Mouse (Mus musculus) limb, embryonic 11.5 days (tissue): ENCODE measurements around the gene Efcab11. TPM values are rescaled to one million over a fixed set of nuclear protein-coding genes. Genes with fewer than 3 reads are reported as not detected.
A peak's percentile ranks its signal among the peaks of the same experiment; 100 is the strongest.

Experiments used
- ATAC-seq: fragments of 200-750 bp; cut with Nextera tagmentation; 2 replicates; pipeline ENCODE4 v1.8.0; 2017; ENCODE audit warnings: low read depth; ENCODE audit not compliant: insufficient number of reproducible peaks, low FRiP score, low TSS enrichment
- DNase-seq: peaks from one replicate; pipeline ENCODE4 v3.0.0-alpha.2; 2015; ENCODE audit warnings: low spot score
- H3K27ac ChIP-seq: fragments of 300-500 bp; sonication (generic); replicated peaks from 2 replicates; pipeline ENCODE4 v1.5.1; 2014; ENCODE audit warnings: low read depth, mild to moderate bottlenecking, low read length
- H3K27me3 ChIP-seq: fragments of 300-500 bp; sonication (generic); 2 replicates; pipeline ENCODE4 v1.6.1; 2014; ENCODE audit warnings: mild to moderate bottlenecking, low read length, mixed read lengths; ENCODE audit not compliant: control insufficient read depth, insufficient read depth
- H3K36me3 ChIP-seq: fragments of 300-500 bp; sonication (generic); 2 replicates; pipeline ENCODE4 v1.6.1; 2014; ENCODE audit warnings: mild to moderate bottlenecking, low read length, moderate library complexity, mixed read lengths; ENCODE audit not compliant: control insufficient read depth, insufficient read depth
- H3K4me1 ChIP-seq: fragments of 300-500 bp; sonication (generic); 2 replicates; pipeline ENCODE4 v1.6.1; 2014; ENCODE audit warnings: low read length, mixed read lengths; ENCODE audit not compliant: control insufficient read depth, insufficient read depth
- H3K4me2 ChIP-seq: fragments of 300-500 bp; sonication (generic); 2 replicates; pipeline ENCODE4 v1.6.1; 2014; ENCODE audit warnings: low read depth, mild to moderate bottlenecking, moderate library complexity; ENCODE audit not compliant: severe bottlenecking
- H3K4me3 ChIP-seq: fragments of 300-500 bp; sonication (generic); 2 replicates; pipeline ENCODE4 v1.5.1; 2014; ENCODE audit warnings: low read depth, low read length
- H3K9ac ChIP-seq: fragments of 300-500 bp; sonication (generic); 2 replicates; pipeline ENCODE4 v1.6.1; 2014; ENCODE audit warnings: mild to moderate bottlenecking, low read length
- H3K9me3 ChIP-seq: fragments of 300-500 bp; sonication (generic); 2 replicates; pipeline ENCODE4 v1.6.1; 2016; ENCODE audit warnings: low read length; ENCODE audit not compliant: control insufficient read depth
- WGBS: fragments of 180-500 bp; shearing (Covaris S2); extraction: QIAGEN DNeasy Blood & Tissue Kit; methylation state at CpG from one replicate; pipeline ENCODE4 v1.1.7; 2014; 5-methylcytosine and 5-hydroxymethylcytosine counted together
- polyA plus RNA-seq: library from polyadenylated mRNA; unstranded; fragments of >200 nt; fragmentation: Nextera tagmentation; extraction: Ambion mirVana; gene quantifications from 2 replicates; pipeline ENCODE4 v1.2.1, GENCODE M21; 2014

The Efcab11 gene
- polyA plus RNA-seq, 1 experiment from 2014 or later = 21.3 TPM

GRCm38 (mm10) chr12:99765979-99766378 is 118.3 kb downstream of the Efcab11 start:
- Histone ChIP-seq H3K36me3 (no peaks in the 10 kb centered on the region), H3K4me2 (no peak overlapping the region), H3K27ac (no peak overlapping the region), H3K27me3 (no peaks in the 10 kb centered on the region), H3K4me1 (no peaks in the 10 kb centered on the region), H3K9ac (no peak overlapping the region), H3K9me3 (no peaks in the 10 kb centered on the region), H3K4me3 (no peak overlapping the region)
- 79% methylated on average over 6 of the region's 6 CpGs for WGBS
- ATAC-seq (no peak), DNase-seq (no peak)

DNA sequence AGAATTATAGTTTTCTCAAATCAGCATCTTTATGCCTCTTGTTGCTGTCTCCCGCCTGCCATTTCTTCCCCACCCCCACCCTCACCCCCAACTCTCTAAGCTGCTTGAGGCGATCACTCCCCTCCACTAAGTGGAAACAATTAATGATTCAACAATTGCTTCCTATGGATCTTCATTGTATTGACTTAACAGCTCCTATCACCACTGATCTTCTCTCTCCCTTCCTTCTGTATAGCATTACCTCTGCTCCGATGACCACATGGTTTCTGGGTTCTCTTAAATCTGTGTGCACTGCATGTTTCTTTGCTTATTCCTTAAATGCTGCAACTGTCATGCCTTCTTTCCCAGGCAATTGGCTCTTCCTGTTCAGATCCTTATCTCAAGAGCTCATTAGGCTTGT is 120.2 kb downstream of the Efcab11 start:
- 90% methylated on average over 3 of the region's 3 CpGs for WGBS
- Histone ChIP-seq H3K4me3 (no peak overlapping the region), H3K27ac (no peak overlapping the region)

GRCm38 (mm10) chr12:99757754-99758526 is 126.3 kb downstream of the Efcab11 start:
- Histone ChIP-seq H3K9ac (no peak overlapping the region), H3K4me3 (no peak overlapping the region), H3K9me3 (no peaks in the 10 kb centered on the region), H3K27ac (no peak overlapping the region), H3K36me3 (no peaks in the 10 kb centered on the region), H3K4me1 (peaks cover 8% of the 10 kb centered on the region; the same call in 1 of the 2 replicates), H3K4me2 (no peak overlapping the region), H3K27me3 (no peaks in the 10 kb centered on the region)
- WGBS = 69% methylated on average over 15 of the region's 15 CpGs
- 0 out of 2 replicates have a peak, but pooled peaks have one; percentile 26 for ATAC-seq
- peak; percentile 44 for DNase-seq

More for the DNA sequence above, 120.2 kb downstream of the Efcab11 start:
- H3K4me2 ChIP-seq = no peak overlapping the region
- no peaks in the 10 kb centered on the region for H3K27me3 ChIP-seq
- no peaks in the 10 kb centered on the region for H3K9me3 ChIP-seq
- no peak overlapping the region for H3K9ac ChIP-seq
- ATAC-seq = no peak
- DNase-seq = no peak
- no peaks in the 10 kb centered on the region for H3K36me3 ChIP-seq
- H3K4me1 ChIP-seq = no peaks in the 10 kb centered on the region

GRCm38 (mm10) chr12:99756914-99757687 is 127.1 kb downstream of the Efcab11 start:
- 64% methylated on average over 18 of the region's 18 CpGs for WGBS
- no peak overlapping the region for H3K4me3 ChIP-seq
- DNase-seq = no peak
- peaks cover 8% of the 10 kb centered on the region; the same call in 1 of the 2 replicates for H3K4me1 ChIP-seq
- H3K27me3 ChIP-seq = no peaks in the 10 kb centered on the region
- H3K9ac ChIP-seq = no peak overlapping the region
- no peak for ATAC-seq
- no peak overlapping the region for H3K27ac ChIP-seq
- no peak overlapping the region for H3K4me2 ChIP-seq
- no peaks in the 10 kb centered on the region for H3K36me3 ChIP-seq
- H3K9me3 ChIP-seq = no peaks in the 10 kb centered on the region

DNA sequence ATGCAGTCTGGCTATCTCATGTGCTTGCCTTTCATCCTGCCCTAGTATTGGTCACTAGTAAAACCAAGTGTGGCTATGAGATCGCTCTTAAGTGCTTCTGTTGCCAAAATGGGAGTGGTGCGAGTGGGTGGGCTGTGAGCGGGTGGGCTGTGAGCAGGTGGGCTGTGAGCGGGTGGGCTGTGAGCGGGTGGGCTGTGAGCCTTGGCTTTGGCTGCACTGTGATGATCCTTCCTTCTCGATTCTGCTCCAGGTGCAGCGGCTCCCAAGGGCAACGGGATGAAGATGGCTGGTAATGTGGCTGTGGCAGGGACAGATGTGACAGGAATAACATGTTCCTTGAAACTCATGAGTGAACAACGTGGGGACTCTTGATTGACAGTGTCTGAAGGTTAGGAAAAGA is 128.0 kb downstream of the Efcab11 start:
- no peak for ATAC-seq
- no peak overlapping the region for H3K27ac ChIP-seq
- H3K9me3 ChIP-seq = no peaks in the 10 kb centered on the region
- no peak overlapping the region for H3K4me2 ChIP-seq
- no peaks in the 10 kb centered on the region for H3K36me3 ChIP-seq
- no peak overlapping the region for H3K9ac ChIP-seq
- H3K27me3 ChIP-seq = no peaks in the 10 kb centered on the region
- 94% methylated on average over 9 of the region's 9 CpGs for WGBS
- DNase-seq = no peak
- H3K4me1 ChIP-seq = peaks cover 8% of the 10 kb centered on the region; the same call in 1 of the 2 replicates
- H3K4me3 ChIP-seq = no peak overlapping the region

DNA sequence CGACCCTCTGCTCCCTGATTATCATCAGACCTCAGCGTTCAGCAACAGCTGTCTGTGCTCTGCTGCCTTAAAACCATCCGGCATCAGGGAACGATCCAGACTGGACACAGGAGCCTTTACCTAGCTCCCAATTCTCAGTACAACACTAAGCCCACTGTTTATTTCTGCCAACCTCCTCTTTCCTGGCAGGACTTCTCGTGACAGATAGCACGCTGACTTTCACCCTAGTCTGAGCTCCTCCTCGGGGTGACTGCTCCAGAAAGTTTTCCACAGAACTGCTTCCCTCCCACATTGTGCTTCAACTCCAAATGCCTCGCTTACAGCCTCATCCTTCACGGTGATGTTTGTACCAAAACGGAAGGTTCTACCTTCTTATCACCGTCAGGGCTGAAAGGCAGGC is 131.3 kb downstream of the Efcab11 start:
- H3K9me3 ChIP-seq = no peaks in the 10 kb centered on the region
- no peak overlapping the region for H3K27ac ChIP-seq
- peaks cover 5% of the 10 kb centered on the region; the same call in 1 of the 2 replicates for H3K4me1 ChIP-seq
- ATAC-seq (no peak), DNase-seq (no peak)
- no peaks in the 10 kb centered on the region for H3K36me3 ChIP-seq
- 82% methylated on average over 11 of the region's 11 CpGs for WGBS
- H3K4me3 ChIP-seq = no peak overlapping the region
- no peaks in the 10 kb centered on the region for H3K27me3 ChIP-seq
- H3K4me2 ChIP-seq = no peak overlapping the region
- H3K9ac ChIP-seq = no peak overlapping the region

- H3K4me2 ChIP-seq = no peak overlapping the region
- no peaks in the 10 kb centered on the region for H3K36me3 ChIP-seq
- H3K9me3 ChIP-seq = no peaks in the 10 kb centered on the region
- H3K4me1 ChIP-seq = no peaks in the 10 kb centered on the region
- H3K4me3 ChIP-seq = no peak overlapping the region
- no peaks in the 10 kb centered on the region for H3K27me3 ChIP-seq
- ATAC-seq (no peak), DNase-seq (no peak)
- 74% methylated on average over 3 of the region's 3 CpGs for WGBS
- no peak overlapping the region for H3K27ac ChIP-seq
- H3K9ac ChIP-seq = no peak overlapping the region
These were observed 134.8 kb downstream of the Efcab11 start for GRCm38 (mm10) chr12:99749391-99749790.

GRCm38 (mm10) chr12:99741631-99742030 is 142.6 kb downstream of the Efcab11 start:
- Histone ChIP-seq H3K4me2 (no peak overlapping the region), H3K9me3 (no peaks in the 10 kb centered on the region), H3K4me1 (no peaks in the 10 kb centered on the region), H3K36me3 (no peaks in the 10 kb centered on the region), H3K27me3 (no peaks in the 10 kb centered on the region), H3K27ac (no peak overlapping the region), H3K4me3 (no peak overlapping the region), H3K9ac (no peak overlapping the region)
- 78% methylated on average over 8 of the region's 8 CpGs for WGBS
- no peak for ATAC-seq
- DNase-seq = no peak
